Mouse (Mus musculus): Measurements from ENCODE around the gene Hoxa11.

DNA sequence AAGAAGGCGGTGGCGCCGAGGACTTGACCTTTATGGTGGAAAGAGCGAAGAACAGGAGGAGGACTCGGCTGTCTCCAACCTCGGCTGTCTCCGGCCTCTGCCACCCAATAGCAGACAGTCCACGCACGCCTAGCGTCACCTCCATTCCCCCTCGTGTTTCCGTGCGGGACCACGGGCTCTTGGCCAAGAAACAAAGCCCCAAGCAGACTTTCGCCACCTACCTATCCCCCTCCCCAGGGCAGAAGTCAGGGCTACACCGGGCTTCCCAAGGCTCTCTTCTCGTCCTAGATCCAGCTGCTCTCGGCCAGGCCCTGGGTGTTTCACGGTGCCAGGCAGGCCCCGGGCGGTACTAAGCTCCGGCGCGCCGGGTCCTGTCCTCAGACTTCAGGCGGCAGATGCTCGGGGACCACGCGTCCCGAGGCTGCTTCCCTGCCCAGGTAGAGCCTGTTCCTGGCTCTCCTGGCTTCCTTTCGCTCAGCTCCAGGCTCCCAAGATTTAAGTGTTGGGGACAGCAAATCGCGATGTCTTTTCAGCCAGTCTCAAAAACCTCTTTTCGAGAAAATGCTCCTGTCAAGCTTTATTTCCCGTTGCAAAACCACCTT, 7.3 kb upstream of the Hoxa11 start:
- TF ChIP-seq POLR2A (IDR thresholded peaks at IDR 0.05; ENCODE audit: insufficient read length, low read depth) (peak; percentile 36), REST (IDR thresholded peaks at IDR 0.05; ENCODE audit: insufficient read depth, insufficient read length) (no peak), TCF12 (IDR thresholded peaks at IDR 0.05; ENCODE audit: insufficient read depth, poor library complexity, severe bottlenecking) (no peak)

Data from myocyte (in vitro differentiated cells).